ENCODE assay signal across 19 mouse cellular contexts in genomic region chr4:58825921-58826320, GRCm38 (mm10). TPM values are rescaled to one million over a fixed set of nuclear protein-coding genes. Genes with fewer than 3 reads are reported as not detected.
DNase-seq lines count a peak whose midpoint lies in the region; ATAC-seq and TF ChIP-seq lines count a peak whose summit lies in the region.
"Had no signal": no experiment of that assay in that cellular context is flagged by ENCODE, and none has a peak within 500 bp of the region (broad histone marks: within the 10 kb centered on the region; RNA-seq: fewer than 3 reads in every experiment).

No protein-coding gene starts in this region.

- no peak for TF ChIP-seq CTCF in Patski (IDR thresholded peaks at IDR 0.05)

- no peak for ATAC-seq in embryonic facial prominence, embryonic 14.5 days (ENCODE audit: low read depth)
- peak; percentile 88 for ATAC-seq in Patski
- no peak for ATAC-seq in inflammation-experienced regulatory T-cells, adult 6 months
- ATAC-seq: CD4-positive, CD25-positive, alpha-beta regulatory T cell, adult 4 months had no signal

- CTCF ChIA-PET in Patski (lab: Charles Lee) = no interaction called here

- H3K4me1 ChIP-seq in embryonic facial prominence, embryonic 14.5 days (ENCODE audit: control insufficient read depth, insufficient read depth, low read length) = no peaks in the 10 kb centered on the region
- no peaks in the 10 kb centered on the region for H3K4me1 ChIP-seq in embryonic facial prominence, embryonic 10.5 days
- H3K4me1 ChIP-seq: kidney, embryonic 15.5 days; limb, embryonic 13.5 days; liver, embryonic 15.5 days; neural tube, embryonic 15.5 days had no signal

- POLR2A ChIA-PET in Patski (lab: Charles Lee) = no interaction called here

- H3K9ac ChIP-seq in embryonic facial prominence, embryonic 14.5 days (ENCODE audit: low read depth, low read length) = no peak overlapping the region
- H3K9ac ChIP-seq: kidney, embryonic 15.5 days; limb, embryonic 13.5 days; liver, embryonic 15.5 days; neural tube, embryonic 15.5 days had no signal

- peaks cover 65% of the 10 kb centered on the region for H3K36me3 ChIP-seq in embryonic facial prominence, embryonic 14.5 days (ENCODE audit: control insufficient read depth, insufficient read depth, low read length)
- peaks cover 80% of the 10 kb centered on the region for H3K36me3 ChIP-seq in embryonic facial prominence, embryonic 10.5 days (replicated peaks)

- no peaks in the 10 kb centered on the region for H3K9me3 ChIP-seq in embryonic facial prominence, embryonic 14.5 days (ENCODE audit: control insufficient read depth, low read length)
- no peaks in the 10 kb centered on the region for H3K9me3 ChIP-seq in embryonic facial prominence, embryonic 10.5 days
- H3K9me3 ChIP-seq: kidney, embryonic 15.5 days; limb, embryonic 13.5 days; liver, embryonic 15.5 days; neural tube, embryonic 15.5 days had no signal

- WGBS in embryonic facial prominence, embryonic 14.5 days = 83% methylated on average over 4 of the region's 4 CpGs
- WGBS in embryonic facial prominence, embryonic 10.5 days = 88% methylated on average over 4 of the region's 4 CpGs

- no peak overlapping the region for H3K4me2 ChIP-seq in embryonic facial prominence, embryonic 14.5 days (ENCODE audit: low read depth, low read length)
- H3K4me2 ChIP-seq: kidney, embryonic 15.5 days; limb, embryonic 13.5 days; liver, embryonic 15.5 days; midbrain, embryonic 11.5 days; neural tube, embryonic 15.5 days had no signal

- H3K4me3 ChIP-seq in embryonic facial prominence, embryonic 14.5 days (ENCODE audit: low read depth, low read length) = no peak overlapping the region
- H3K4me3 ChIP-seq in embryonic facial prominence, embryonic 10.5 days = no peak overlapping the region
- H3K4me3 ChIP-seq: heart, adult 2 months; kidney, embryonic 15.5 days; layer of hippocampus, adult 2 months; limb, embryonic 13.5 days; liver, embryonic 15.5 days; neural tube, embryonic 15.5 days had no signal

- H3K27ac ChIP-seq in embryonic facial prominence, embryonic 14.5 days (replicated peaks; ENCODE audit: low read depth, low read length) = no peak overlapping the region
- no peak overlapping the region for H3K27ac ChIP-seq in embryonic facial prominence, embryonic 10.5 days (replicated peaks)
- H3K27ac ChIP-seq: heart, adult 2 months; kidney, embryonic 15.5 days; layer of hippocampus, adult 2 months; limb, embryonic 13.5 days; liver, embryonic 15.5 days; neural tube, embryonic 15.5 days had no signal

- DNase-seq in embryonic facial prominence, embryonic 14.5 days (ENCODE audit: low spot score) = peak; percentile 5
- DNase-seq in embryonic facial prominence, embryonic 10.5 days (ENCODE audit: low spot score) = no peak
- DNase-seq in 3134 (ENCODE audit: extremely low read depth, insufficient read length, low spot score) = peak; percentile 80
- DNase-seq in Patski (ENCODE audit: low read depth, low spot score) = peak; percentile 77
- peak; percentile 60 for DNase-seq in fibroblast of lung, adult 2 months (ENCODE audit: low read depth)
- DNase-seq in yolk sac, embryonic 10.5 days (ENCODE audit: low spot score) = no peak
- DNase-seq in retina, postnatal 1 day = no peak
- DNase-seq: heart, postnatal 4 days; lung, postnatal 36 days; thymus, adult 18-20 months had no signal

- no peaks in the 10 kb centered on the region for H3K27me3 ChIP-seq in embryonic facial prominence, embryonic 14.5 days (replicated peaks; ENCODE audit: control insufficient read depth, insufficient read depth, low read length)
- no peaks in the 10 kb centered on the region for H3K27me3 ChIP-seq in embryonic facial prominence, embryonic 10.5 days (replicated peaks; ENCODE audit: low read depth, poor library complexity, severe bottlenecking)
- no peaks in the 10 kb centered on the region for H3K27me3 ChIP-seq in Patski
- H3K27me3 ChIP-seq: kidney, embryonic 15.5 days; limb, embryonic 13.5 days; liver, embryonic 15.5 days; neural tube, embryonic 15.5 days had no signal

- in situ Hi-C loops in Patski (cut with MboI; ENCODE audit: low pct_unique_long_range_greater_than_20kb) = no loop called here

RNA-seq across cellular contexts. Expression of gene Olfr267, which starts 38.4 kb away (rescaled TPM):
- polyA plus RNA-seq in embryonic facial prominence, embryonic 14.5 days (2014; fragmentation: Nextera tagmentation; extraction: Ambion mirVana) = 0.21 TPM in 1 of 2 replicates, not detected in the other
- not detected in 2 replicates for polyA plus RNA-seq in embryonic facial prominence, embryonic 10.5 days (2016; fragmentation: Nextera tagmentation; extraction: Ambion mirVana)
- not detected for polyA plus RNA-seq in Patski (2021)
- not detected for polyA plus RNA-seq in inflammation-experienced regulatory T-cells, adult 6 months (2017; shearing (Covaris generic))
- polyA plus RNA-seq: CD4-positive, CD25-positive, alpha-beta regulatory T cell, adult 4 months; kidney, embryonic 15.5 days; limb, embryonic 13.5 days; liver, embryonic 15.5 days; midbrain, embryonic 11.5 days; neural tube, embryonic 15.5 days had no signal

Comparison
In these comparisons a context has a peak if more than half of its experiments do, and no peak if none do; other contexts are left out.
1. DNase-seq: peak in embryonic facial prominence, embryonic 14.5 days (single experiment), 3134 (single experiment), Patski (single experiment) and fibroblast of lung, adult 2 months (single experiment); none in embryonic facial prominence, embryonic 10.5 days (single experiment), yolk sac, embryonic 10.5 days (single experiment) and retina, postnatal 1 day (single experiment).